Mouse (Mus musculus) right cerebral cortex, postnatal 36 days (tissue): Measurements from ENCODE around the gene Hist2h2aa2.
"Not testable (repeated sequence)": the region's sequence is repeated elsewhere in the genome, so short reads cannot be mapped to it uniquely, and the experiment has no call there.

Experiments
- DNase-seq, 2 experiments: peaks; one replicate each; pipeline ENCODE4 v3.0.0; 2022; ENCODE audit warnings: low spot score in 2 of 2, mixed read lengths in 1 of 2

Gene Hist2h2aa2

DNA sequence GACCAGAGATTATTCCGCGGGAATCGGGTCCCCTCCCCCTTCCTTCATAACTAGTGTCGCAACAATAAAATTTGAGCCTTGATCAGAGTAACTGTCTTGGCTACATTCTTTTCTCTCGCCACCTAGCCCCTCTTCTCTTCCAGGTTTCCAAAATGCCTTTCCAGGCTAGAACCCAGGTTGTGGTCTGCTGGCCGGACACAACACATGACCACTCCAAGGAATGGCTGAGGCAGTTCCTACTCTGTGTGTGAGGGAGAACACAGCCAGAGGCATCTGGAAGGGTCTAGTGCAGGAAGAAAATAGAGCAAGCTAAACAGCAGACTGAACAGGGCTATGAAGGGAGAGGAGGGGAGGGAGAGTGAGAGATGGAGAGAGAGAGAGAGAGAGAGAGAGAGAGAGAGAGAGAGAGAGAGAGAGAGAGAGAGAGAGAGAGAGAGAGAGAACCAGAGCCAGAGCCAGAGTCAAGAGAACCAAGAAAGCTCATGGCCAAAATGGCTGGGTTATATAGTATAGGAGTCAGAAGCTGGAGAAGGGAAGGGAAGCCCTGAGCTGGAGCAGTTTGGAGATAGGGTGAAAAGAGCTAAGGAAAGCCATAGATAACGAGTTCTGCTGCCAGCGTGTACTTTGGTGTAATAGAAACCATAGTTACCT, 41.4 kb downstream of the Hist2h2aa2 start:
- not testable (repeated sequence) for DNase-seq

DNA sequence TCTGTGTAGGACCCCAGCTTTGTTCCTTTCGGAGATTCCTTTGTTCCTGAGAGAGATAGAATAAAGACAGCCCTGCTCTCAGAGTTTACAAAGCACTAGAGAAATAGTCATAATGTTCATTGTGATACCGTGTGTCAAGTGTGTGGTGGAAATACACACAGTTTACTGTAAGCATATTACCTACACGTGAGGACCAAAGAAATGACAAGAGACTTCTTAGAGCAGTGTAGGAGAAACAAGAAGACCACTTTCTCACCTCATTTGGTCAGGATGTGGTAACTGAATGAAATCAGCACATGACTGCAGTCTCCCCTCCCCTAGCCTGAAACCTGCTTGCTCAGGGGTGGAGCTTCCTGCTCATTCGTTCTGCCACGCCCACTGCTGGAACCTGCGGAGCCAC, 41.9 kb downstream of the Hist2h2aa2 start:
- DNase-seq: no peak

DNA sequence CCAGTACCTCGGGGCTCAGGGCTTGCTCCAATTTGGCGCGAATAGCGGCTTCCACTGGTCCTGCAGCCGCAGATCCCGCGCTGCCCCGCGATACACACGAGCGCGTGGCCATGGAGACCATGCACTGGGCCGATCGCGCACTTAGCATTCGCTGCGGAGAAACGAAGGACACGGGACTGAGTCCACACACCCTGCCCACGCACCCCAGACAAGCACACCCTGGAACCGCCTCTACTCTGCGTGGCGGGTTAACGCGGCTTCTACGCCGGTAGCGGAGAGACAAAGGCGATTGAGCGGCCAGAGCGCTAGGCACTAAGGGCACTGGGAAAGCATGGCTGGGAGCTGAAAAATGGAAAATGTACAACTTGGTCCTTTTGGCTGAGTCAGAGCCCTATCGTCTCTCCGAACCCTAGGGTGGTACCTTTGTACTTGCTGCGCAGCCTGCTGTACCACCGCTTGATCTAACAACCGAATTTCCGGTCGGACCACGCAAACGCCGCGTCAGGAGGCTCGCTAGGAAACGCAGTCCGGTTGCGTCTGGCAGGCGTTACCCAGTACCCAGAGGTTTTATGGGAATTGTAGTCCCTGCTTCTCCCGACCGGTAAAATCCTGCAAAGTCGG, 42.8 kb downstream of the Hist2h2aa2 start:
- DNase-seq: peak; percentile 92 to 94

DNA sequence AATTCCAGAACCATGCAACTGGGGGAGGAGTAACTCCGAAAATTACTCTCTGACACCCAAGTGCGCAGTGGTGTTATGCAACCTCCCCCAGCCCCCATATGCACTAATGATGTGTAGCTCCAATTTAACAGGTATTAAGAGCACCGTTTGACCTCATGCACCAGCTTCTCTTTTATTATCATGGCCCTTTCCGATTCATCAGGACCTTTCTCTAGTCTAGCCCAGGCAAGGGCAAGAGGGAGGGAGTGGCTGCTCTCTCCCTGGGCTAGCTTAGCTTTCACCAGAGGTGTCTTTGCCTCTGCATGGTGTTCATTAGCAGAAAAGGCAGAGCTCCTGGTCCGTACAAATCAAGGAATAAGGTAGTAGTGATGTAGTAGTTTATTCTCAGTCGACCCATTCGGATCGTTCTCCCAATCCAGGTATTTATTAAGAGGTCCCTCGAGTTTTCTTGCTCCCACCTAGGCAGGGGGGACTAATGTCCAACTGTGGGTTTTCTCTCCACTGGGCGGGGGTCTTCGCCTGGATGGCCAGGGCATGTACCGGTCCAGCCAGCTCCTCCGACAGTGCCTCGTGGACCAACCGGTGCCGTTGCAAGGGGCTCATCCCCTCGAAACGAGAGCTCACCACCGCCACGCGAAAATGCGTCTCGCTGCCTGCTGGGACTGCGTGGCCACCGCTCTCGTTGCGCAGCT, 43.5 kb downstream of the Hist2h2aa2 start:
- DNase-seq: no peak

DNA sequence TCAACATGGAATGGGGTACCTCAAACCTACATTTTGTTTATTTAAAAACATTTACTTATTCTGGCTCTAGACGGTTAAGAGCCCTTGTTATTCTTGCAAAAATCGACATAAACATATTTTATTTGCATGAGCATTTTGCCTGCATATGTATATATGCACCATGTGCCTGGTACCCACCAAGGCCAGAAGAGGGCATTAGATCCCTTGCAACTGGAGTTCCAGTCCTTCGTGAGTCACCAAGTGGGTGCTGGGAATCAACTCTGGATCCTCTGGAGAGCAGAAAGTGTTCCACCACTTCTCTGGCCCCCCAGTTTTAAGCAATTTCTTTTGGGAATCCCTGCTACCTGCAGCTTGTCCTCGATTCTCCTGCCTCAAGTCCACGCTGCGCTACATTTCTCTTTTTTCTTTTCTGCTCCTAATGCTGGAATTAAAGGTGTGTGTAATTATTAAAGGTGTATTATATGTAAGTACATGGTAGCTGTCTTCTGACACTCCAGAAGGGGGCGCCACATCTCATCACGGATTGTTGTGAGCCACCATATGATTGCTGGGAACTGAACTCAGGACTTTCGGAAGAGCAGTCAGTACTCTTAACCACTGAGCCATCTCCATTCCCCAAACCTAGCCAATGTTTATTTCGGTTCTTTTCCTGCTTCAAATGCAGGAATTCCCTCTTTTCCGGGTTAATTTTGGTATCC, 44.3 kb downstream of the Hist2h2aa2 start:
- DNase-seq: no peak

DNA sequence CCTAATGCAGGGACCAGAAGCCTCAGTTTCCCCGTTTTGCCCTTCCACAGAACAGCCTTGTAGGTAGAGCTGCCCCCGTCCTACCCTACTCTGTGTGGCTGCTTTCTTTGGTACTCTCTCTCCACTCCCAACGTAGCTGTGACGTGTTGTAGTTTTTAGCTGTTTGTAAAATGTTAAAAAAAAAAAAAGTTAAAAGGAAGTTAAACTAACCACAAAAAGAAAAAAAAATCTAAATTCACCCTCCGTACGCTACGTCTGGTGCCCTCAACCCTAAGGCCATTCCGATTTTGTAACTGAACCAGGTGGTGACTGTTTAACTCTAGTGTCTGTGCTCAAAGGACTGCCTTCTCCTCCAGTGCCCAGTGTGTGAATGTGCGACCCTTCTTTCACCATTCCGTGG, 45.1 kb downstream of the Hist2h2aa2 start:
- DNase-seq: no peak

DNA sequence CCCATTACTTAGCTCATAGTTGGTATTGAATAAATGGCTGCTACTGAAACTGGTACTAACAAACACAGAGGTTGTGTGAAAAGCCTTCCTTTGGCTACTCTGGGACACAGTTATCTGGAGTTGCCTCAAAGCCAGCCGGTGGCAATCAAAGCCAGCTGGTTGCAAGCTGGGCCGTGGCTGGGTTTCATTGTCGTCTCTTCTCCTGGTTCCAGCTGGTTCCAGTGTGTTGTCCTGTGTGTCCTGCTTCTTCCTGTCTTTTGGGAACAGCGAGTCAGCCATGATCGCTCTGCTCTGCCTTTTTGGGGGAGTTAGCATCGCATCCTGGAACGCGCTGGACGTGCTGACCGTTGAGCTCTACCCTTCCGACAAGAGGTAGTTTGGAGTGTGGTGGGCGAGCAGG, 47.1 kb downstream of the Hist2h2aa2 start:
- DNase-seq: no peak
